ENCODE assay signal across 18 mouse cellular contexts in the genomic region with DNA sequence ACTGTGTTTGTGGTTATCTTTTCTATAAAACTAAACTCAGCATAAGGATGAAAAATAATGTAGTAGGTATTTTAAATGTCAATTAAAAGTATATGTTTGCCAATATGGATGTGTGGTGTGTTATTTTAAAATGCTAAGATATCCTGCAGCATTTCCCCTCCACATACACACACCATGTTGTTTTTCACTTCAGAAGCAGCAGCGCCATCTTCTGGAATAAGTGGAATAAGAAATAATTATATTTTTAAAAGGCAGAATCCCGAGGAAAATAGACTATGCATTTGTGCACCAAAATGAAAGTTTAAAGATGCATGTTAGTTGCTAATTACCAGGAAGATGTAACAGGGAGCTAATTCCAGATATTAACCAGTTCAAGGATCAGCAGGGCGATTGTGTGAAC. TPM values are rescaled to one million over a fixed set of nuclear protein-coding genes. Genes with fewer than 3 reads are reported as not detected.
DNase-seq lines count a peak whose midpoint lies in the region.
"Had no signal": no experiment of that assay in that cellular context is flagged by ENCODE, and none has a peak within 500 bp of the region (broad histone marks: within the 10 kb centered on the region; RNA-seq: fewer than 3 reads in every experiment).

No protein-coding gene starts in this region.

- peak; percentile 20 to 25 for DNase-seq in cerebellum, postnatal 14 days
- no peak for DNase-seq in cerebellum, postnatal 4 days (ENCODE audit: low spot score in 2 of 2)
- DNase-seq in layer of hippocampus, adult 11-12 months (ENCODE audit: low spot score) = peak; percentile 2
- DNase-seq in layer of hippocampus, postnatal 10 days (ENCODE audit: low spot score in 2 of 2) = no peak
- peak; percentile 8 for DNase-seq in 3T3-L1 (ENCODE audit: low read depth, low spot score)
- DNase-seq in embryo, embryonic 11 days = peak; percentile 17
- DNase-seq in adrenal gland, postnatal 25 days = no peak
- no peak for DNase-seq in frontal cortex, postnatal 10 days (ENCODE audit: low spot score in 2 of 2)
- DNase-seq: cerebellum, adult 8-10 months; gastrocnemius, adult 2 months; heart, adult 11 months; kidney, adult 18-20 months; kidney, postnatal 36 days; liver; lung, adult 18-20 months; thymus, postnatal 4 days had no signal

RNA-seq across cellular contexts. Expression of gene Gm5941, which starts 29.3 kb away (rescaled TPM):
- total RNA-seq in layer of hippocampus, postnatal 10 days (2021) = not detected
- total RNA-seq in adrenal gland, postnatal 25 days (2021) = not detected in 2 replicates
- total RNA-seq: gastrocnemius, adult 2 months; left cerebral cortex, postnatal 25 days; megakaryocyte progenitor cell, adult 5-6 weeks had no signal

Comparison
In these comparisons a context has a peak if more than half of its experiments do, and no peak if none do; other contexts are left out.
1. DNase-seq: peak in cerebellum, postnatal 14 days (2 of 2), layer of hippocampus, adult 11-12 months (single experiment), 3T3-L1 (single experiment) and embryo, embryonic 11 days (single experiment); none in cerebellum, postnatal 4 days (0 of 2), layer of hippocampus, postnatal 10 days (0 of 2), adrenal gland, postnatal 25 days (single experiment) and frontal cortex, postnatal 10 days (0 of 2).